Mouse (Mus musculus) lung, postnatal 4 days (tissue): ENCODE data around the gene Gm12830.
A peak's percentile ranks its signal among the peaks of the same experiment; 100 is the strongest.

Experiments
- DNase-seq, 2 experiments: peaks; one replicate each; pipeline ENCODE4 v3.0.0; 2021

The Gm12830 gene

DNA sequence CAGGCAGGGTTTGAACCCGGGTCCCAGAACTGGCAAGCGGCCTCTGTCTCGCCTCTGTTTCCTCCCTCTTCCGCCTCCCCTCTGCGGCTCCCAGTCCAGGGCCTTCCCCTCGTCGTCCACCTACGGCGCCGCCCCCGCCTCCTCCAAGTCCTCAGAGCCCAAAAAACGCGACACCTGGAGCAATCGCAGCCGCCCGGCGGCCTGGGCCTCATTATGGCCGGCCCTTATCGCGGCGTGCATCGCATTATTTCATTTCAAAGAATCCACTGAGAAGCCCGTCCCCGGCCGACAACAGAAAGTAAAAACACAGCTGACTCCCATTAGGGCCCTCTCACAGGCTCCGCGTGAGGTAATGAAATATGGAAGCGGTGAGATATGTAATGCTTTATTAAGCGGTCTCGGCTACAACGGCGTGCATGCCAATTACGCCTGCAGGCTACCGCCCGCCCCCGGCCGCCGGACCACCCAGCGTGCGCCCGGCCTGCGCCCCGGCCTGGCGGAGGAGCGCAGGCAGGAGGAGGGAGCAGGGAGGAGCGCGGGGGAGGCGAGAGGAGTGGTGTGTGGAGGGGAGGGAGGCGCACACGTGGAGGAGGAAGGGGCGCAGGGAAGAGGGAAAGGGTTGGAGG lies at the start of gene Gm12830:
Gene Gm12830 (plus strand): TSS at position 156 of the 626 bp plus-strand sequence.
- DNase-seq, result peak; percentile 64 to 82

- no peak for DNase-seq
Observed at GRCm38 (mm10) chr4:114773316-114773715, 48.2 kb upstream of the Gm12830 start.

DNA sequence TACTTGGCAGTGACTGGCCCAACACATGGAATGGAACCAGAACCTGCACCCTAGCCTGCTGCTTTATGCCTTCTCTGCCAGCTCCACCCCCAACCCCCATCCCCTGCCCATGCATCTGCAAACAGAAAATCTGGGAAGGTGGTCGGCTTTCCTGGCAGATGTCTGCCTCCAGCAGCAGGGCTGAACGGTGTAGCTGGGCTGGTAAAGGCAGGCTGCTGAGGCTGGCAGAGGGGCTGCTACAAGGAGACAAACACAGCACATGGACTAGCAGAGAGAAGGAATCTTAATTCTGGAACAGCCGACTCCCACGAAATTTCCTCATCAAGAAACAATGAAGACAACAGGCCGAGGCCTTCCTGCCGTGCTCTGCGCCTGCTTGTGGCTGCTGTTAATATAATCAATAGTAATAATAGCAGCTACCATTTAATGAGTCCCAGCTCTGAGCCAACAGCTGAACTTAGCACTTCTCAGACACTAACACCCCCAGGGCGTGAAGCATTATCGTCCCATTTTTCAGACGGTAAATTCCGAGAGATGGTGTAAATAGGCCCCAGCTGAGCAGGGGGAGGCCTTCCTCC lies 43.8 kb upstream of the Gm12830 start:
- DNase-seq, result no peak

- no peak for DNase-seq
Observed at GRCm38 (mm10) chr4:114778716-114779474, 42.6 kb upstream of the Gm12830 start.

DNA sequence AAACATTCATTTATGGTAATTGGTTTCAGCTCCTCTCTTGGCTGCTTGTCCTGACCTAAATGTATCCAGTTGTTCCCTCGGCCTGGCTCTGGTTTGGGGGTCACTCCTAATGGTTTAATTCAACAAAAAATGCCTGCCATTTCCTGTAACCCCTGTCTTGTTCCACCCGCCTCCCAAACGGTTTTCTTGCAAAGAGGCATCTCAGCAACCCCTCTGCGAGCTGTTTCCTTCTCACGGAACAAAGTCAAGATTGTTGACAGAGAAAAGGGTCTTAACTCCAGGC lies 42.1 kb upstream of the Gm12830 start:
- DNase-seq, result no peak

DNA sequence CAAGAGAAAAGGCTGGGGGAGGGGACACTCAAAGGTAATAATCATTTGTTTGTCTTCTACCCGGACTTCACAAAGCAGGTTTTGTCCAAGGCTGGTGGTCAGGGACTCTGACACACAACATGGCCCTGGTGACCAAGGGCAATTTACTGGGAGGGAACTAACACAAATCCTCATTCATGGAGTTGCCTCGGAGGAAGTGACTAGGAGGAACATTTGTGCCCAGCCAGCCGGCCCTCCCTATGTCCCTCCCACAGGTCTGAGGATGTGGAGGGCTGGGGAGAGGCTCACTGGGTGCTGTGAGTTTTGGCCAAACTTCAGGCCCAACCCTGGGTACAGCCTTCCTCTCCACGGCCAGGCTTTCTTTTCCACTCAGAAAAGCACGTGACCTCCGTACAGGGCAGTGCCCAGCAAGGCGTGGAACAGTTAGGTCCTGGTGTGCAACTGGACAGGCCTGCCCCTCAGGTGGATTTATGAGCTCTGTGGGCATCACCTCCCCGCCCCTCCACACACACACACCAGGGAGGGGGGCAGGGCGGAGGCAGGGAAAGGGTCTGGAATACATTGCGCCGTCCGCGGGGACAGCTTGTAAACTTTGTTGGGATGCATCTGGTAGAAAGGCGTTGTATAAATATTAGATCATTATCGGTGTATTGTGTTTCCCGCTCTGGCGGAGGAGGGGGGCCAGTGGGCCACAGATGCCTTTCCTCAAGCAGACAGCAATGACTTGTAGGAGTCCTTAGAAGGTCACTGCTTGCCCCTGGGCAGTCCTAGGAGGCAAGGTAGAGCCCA lies 41.6 kb upstream of the Gm12830 start:
- peak; percentile 59 to 80 for DNase-seq

DNA sequence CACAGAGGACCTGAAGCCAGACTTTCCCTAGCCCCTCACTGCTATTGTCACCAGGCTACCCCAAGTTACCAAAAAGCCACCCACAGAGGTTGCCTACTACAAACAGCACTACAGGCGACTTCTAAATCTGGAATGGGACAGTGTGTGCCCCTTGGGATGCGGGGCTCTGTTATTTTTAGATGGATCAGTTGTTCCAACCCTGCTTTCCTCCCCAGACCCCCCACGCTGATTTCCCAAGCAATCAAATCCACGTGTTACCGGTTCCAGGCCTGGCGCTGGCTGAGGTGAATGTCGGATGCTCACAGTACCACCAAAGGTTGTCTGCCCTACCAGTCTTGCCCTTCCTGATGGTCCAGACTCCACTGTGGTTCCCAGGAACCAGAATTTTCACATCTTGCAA lies 38.7 kb upstream of the Gm12830 start:
- peak in 1 of 2 experiments; percentile 9 for DNase-seq

- DNase-seq, result peak in 1 of 2 experiments; percentile 23
Observed at GRCm38 (mm10) chr4:114784735-114785134, 36.8 kb upstream of the Gm12830 start.

- DNase-seq, result no peak
Observed at GRCm38 (mm10) chr4:114788856-114789255, 32.7 kb upstream of the Gm12830 start.

GRCm38 (mm10) chr4:114791650-114792049 lies 29.9 kb upstream of the Gm12830 start:
- no peak for DNase-seq

DNA sequence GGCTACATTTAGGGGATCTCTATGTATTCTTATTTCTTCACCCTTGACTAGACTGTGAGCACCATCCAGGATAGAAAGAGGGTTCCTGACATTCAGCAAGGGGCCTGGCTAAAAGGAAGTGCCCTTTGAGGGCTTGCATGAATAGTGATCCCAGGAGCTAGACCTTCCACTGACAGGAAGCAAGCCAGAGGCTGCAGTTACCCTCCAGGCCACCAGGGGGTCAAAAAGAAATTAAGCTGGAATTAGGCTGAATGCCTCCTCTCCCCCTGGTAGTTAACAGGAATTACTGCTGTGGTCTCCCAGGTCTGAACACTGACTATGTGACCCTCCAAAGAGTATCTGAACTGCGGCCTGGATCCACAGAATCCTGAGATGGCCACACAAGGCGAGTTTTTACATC lies 27.7 kb upstream of the Gm12830 start:
- no peak for DNase-seq

DNA sequence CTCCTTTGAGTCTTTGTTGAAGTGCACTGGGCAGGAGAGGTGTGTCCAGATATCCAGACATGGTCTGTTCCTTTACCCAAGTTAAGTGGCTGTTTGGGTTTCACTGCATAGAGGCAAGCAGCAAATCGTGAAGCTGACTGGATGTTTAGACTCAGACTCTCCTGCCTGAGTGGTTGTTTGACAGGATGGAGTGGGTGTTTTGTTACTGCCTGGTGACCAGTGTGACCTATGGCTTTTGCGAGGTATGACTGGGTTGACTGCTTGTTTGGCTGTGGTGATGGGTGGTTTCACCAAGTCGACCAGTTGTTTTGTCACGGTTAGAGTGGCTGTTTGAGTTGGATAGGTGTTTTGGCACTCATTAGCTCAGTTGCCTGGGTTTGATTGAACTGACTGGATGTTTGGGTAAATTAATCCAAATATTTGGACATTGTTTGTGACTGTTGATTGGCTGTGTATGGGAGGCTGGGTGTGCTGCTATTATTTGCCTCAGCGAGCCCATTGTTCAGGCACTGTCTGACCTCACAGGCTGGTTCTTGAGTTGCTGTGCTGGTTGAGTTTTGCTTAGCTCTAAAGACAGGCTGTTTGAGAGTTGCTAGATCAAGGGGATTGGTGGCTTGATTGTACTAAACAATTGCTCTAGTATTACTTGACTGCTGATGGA lies 24.1 kb upstream of the Gm12830 start:
- DNase-seq, result peak; percentile 29 to 48

GRCm38 (mm10) chr4:114798041-114798624 lies 23.4 kb upstream of the Gm12830 start:
- DNase-seq, result no peak

DNA sequence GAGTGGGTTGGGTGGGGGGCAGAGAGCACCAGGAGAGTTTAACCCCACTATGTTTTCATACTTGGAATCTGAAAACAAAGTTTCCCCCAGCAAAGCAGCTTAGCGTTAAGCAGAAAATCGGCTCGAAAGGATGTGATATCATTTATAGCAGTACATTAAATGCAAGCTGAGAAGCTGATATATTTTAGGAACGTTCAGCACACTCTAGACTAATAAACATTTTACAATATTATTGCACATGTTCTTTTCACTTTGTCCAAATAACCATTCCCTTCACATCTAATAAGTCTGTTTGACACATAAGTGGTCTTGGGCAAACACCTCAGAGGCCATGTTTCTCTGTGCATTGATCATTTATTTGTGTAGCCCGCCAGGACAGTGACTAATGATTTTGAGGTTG lies 17.4 kb upstream of the Gm12830 start:
- no peak for DNase-seq

GRCm38 (mm10) chr4:114818963-114819702 lies 2.4 kb upstream of the Gm12830 start:
- DNase-seq, result no peak

DNA sequence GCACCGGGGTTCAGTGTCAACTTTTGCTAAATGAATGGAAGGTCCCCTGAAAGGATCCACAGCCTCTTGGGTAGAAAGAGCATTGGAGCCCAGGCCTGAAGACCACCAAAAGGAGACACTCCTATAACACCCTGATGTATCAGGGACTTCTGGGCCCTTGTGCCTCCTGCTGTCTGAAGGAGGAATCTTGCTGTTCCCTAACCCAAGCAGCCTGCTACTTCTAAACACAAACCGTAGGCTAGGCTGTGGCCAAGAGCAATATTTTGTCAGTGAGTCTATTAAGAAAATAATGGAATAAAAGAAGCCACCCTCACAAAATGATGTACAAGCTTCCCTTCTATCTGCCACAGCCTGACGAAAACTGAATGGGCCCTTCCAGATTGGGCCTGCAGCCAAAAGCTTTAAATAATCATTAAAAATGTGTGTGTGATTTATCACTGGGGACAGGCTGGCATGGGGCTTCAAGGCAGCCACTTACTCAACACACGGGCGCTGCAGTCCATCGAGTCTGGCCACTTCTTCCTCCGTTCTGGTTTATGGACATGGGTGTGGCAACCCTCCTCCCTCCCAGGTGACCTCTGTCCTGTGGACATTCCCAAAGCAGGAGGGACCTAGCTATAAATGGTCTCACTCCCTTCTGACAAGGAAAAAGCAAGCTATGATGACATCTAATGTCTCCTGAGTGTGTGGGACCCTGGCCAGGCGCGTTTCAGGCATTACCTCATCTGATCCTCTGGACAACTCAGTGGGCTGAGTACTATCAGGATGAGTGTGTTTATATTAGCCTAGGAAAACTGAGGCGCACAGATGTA lies 13.5 kb downstream of the Gm12830 start:
- no peak for DNase-seq

DNA sequence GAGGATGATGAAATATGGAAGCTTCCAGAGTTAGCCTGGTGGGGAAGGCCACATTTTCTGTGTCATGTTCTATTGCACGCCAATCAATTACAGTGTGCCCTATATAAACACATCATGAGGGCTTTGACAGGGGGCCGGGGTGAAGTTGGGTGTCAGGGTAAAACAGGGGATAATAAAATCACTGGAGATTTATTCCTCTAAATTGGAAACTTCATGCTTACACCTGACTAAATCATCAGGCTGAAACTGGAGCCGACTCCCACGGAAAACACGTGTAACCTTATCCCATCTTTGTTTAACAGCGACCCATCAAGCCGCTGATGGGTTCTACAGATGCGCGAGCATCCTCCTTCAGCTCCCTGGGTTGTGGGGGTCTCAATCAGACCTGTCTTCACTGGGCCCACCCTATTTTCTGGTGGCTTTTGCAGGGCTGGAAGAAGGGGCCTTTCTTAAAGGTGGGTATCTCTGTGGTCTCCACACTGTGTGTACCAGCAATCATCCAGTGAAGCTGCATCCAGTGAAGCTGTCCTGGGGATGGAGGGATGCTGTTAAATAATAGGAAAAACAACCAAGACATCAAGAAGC lies 19.9 kb downstream of the Gm12830 start:
- DNase-seq, result no peak

- DNase-seq, result no peak
Observed at GRCm38 (mm10) chr4:114842376-114842960, 20.9 kb downstream of the Gm12830 start.

DNA sequence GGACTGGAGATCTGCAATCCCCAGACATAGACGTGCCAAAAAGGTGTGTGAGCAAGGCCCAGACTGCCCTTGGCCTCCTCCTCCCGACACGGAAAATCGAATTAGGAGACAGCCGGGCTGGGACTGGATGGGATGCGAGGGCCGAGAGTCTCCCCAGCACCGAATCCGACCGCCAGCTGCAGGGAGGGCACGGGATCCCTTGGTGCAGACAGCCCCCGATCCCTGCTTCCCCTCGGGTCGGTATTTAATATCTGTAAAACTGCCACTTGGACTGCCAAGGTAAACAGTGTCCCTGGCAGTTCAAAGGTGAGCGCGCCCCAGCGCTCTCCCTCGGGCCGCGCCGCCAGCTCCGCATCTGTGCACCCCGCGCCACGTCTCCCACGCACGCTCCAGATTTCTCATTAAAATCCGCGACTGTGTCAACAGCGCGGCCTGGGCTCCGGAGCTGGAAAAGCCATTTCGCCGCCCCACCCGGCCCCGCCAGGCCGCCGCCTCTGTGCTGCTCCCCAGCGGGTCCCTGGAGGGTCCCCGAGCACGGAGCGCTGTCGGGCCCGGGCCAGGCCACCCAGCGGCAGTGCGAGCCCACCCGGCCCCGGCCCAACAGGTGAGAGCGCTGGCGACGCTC lies 21.7 kb downstream of the Gm12830 start:
- DNase-seq, result no peak

DNA sequence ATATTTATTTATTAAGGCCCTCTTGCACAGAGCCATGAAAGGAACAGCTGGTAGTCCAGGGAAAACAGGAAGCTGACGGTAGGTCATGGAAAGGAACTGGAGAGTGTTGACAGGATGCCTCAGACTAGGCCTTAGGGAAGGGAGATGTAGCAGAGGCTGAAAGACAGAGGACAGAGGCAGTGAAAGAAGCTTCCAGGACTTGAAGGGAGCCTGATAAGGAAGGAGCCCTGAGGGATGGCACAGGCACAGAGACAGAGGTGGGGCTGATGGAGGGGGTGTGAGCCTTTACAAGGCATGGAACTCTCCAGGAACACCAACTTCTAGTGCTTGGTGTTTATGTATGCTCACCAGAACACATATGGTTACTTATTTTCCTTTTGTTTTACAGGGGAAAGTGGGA lies 23.1 kb downstream of the Gm12830 start:
- no peak for DNase-seq
